Mouse (Mus musculus): Measurements from ENCODE around the gene Slc6a8. TPM values are rescaled to one million over a fixed set of nuclear protein-coding genes. Genes with fewer than 3 reads are reported as not detected.

Gene Slc6a8
- polyA plus RNA-seq (2015; fragmentation: Nextera tagmentation; extraction: Ambion mirVana), result 46.8 and 50.9 TPM in 2 replicates

DNA sequence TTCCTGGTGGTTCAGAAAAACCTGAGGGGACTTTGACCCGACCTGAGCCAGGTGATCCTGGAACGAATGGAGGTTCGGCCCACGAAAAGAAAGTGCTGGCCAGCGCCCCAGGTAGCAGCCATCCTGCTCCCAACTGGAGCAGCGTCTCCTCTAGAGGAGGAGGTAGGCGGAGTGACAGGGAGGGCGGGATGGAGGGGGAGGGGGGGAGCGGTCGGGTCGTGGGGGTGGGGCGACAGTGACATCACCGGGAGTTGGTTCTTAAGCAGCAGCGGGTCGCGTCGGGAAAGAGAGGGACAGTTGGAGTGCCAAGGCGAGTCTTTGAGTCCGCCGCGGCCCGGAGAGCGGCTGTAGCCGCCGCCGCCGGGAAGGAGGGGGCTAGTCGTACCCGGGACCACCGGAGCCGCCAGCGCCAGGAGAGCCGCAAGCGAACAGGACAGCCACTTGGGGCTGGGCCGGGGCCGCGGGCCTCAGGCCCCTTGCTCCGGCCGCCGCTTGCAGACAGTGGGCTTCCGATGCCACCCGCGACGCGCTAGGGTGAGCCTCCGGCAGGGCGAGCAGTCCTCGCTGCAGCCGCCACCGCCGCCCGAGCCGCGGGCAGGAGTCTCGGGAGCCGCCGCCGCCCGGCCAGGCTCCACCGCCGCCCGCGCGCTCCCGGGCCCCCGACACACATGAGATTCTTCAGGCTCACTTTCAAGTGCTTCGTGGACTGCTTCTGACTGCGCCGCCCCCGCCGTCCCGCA, at the start of gene Slc6a8:
Gene Slc6a8 (plus strand): TSS at position 272 of the 740 bp plus-strand sequence.
- Histone ChIP-seq H3K27ac (ENCODE audit: low read depth, low read length) (peak within 1 kb of the TSS; percentile 85), H3K4me2 (replicated peaks; ENCODE audit: low read depth) (peak within 1 kb of the TSS; percentile 63), H3K9ac (ENCODE audit: low read depth, low read length) (peak within 1 kb of the TSS; percentile 79), H3K4me3 (ENCODE audit: low read depth, low read length) (peak within 1 kb of the TSS; percentile 60), H3K27me3 (replicated peaks; ENCODE audit: control insufficient read depth, insufficient read depth, low read length) (no peaks in the 10 kb centered on the region), H3K9me3 (ENCODE audit: control insufficient read depth) (no peaks in the 10 kb centered on the region), H3K4me1 (replicated peaks; ENCODE audit: control insufficient read depth, insufficient read depth, low read length) (no peaks in the 10 kb centered on the region; the same call in 1 of the 2 replicates), H3K36me3 (ENCODE audit: control insufficient read depth, insufficient read depth) (no peaks in the 10 kb centered on the region; the same call in 1 of the 2 replicates)
- WGBS, result 12% methylated on average over 46 of the region's 72 CpGs
- ATAC-seq, result peak; percentile 71
- no peak for TF ChIP-seq CTCF (IDR thresholded peaks at IDR 0.05; ENCODE audit: low read depth)

DNA sequence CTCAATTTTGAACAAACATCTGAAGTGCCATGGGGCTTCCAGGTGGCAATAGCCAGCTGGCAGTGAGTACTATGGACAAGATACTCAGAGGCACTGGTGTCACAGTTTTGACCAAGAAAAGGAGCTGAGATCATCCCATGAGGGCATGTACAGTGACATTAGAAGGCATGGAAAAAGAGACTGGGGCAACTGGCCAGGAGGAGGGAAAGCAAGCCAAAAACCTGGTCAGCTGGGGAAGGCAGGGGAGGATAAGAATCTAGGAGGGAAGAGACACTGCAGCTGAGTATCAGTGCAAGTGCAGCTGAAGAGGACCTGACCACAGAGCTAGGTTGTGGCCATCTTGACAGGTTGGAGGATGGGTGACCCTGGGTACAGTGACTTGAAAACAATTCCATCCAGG, 46.0 kb upstream of the Slc6a8 start:
- ATAC-seq, result no peak
- Histone ChIP-seq H3K4me2 (replicated peaks; ENCODE audit: low read depth) (no peak overlapping the region), H3K9me3 (ENCODE audit: control insufficient read depth) (no peaks in the 10 kb centered on the region), H3K36me3 (ENCODE audit: control insufficient read depth, insufficient read depth) (no peaks in the 10 kb centered on the region), H3K4me1 (replicated peaks; ENCODE audit: control insufficient read depth, insufficient read depth, low read length) (no peaks in the 10 kb centered on the region), H3K4me3 (ENCODE audit: low read depth, low read length) (no peak overlapping the region), H3K27me3 (replicated peaks; ENCODE audit: control insufficient read depth, insufficient read depth, low read length) (no peaks in the 10 kb centered on the region), H3K27ac (ENCODE audit: low read depth, low read length) (no peak overlapping the region), H3K9ac (ENCODE audit: low read depth, low read length) (no peak overlapping the region)
- no peak for TF ChIP-seq CTCF (IDR thresholded peaks at IDR 0.05; ENCODE audit: low read depth)

DNA sequence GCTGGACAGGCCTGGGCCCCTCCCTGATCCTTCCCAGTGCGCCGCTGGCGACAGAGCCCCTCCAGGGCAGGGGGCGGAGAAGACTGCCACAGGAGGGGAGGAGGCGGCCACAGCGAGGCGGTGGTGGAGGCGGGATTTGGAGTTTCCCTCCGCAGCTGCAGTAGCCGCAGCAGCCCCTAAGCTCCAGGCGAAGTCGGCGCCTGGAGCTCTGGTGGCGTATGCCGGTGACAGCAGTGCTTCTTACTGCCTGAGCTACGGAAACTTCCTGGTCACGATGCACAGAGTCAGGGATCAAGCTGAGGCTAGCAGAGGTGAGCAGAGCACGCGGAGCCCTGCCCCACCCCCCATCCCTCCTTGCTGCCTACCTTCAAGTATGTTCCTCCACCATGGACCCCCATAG, 37.5 kb upstream of the Slc6a8 start:
- no peaks in the 10 kb centered on the region for H3K9me3 ChIP-seq (ENCODE audit: control insufficient read depth)
- TF ChIP-seq CTCF (IDR thresholded peaks at IDR 0.05; ENCODE audit: low read depth), result no peak
- no peaks in the 10 kb centered on the region for H3K4me1 ChIP-seq (replicated peaks; ENCODE audit: control insufficient read depth, insufficient read depth, low read length)
- no peak overlapping the region for H3K27ac ChIP-seq (ENCODE audit: low read depth, low read length)
- H3K4me3 ChIP-seq (ENCODE audit: low read depth, low read length), result no peak overlapping the region
- no peaks in the 10 kb centered on the region for H3K36me3 ChIP-seq (ENCODE audit: control insufficient read depth, insufficient read depth)
- H3K9ac ChIP-seq (ENCODE audit: low read depth, low read length), result no peak overlapping the region
- no peak for ATAC-seq
- 29% methylated on average over 17 of the region's 19 CpGs for WGBS
- H3K4me2 ChIP-seq (replicated peaks; ENCODE audit: low read depth), result peak overlapping the region; percentile 17; the same call in 1 of the 2 replicates
- peaks cover 13% of the 10 kb centered on the region for H3K27me3 ChIP-seq (replicated peaks; ENCODE audit: control insufficient read depth, insufficient read depth, low read length)

DNA sequence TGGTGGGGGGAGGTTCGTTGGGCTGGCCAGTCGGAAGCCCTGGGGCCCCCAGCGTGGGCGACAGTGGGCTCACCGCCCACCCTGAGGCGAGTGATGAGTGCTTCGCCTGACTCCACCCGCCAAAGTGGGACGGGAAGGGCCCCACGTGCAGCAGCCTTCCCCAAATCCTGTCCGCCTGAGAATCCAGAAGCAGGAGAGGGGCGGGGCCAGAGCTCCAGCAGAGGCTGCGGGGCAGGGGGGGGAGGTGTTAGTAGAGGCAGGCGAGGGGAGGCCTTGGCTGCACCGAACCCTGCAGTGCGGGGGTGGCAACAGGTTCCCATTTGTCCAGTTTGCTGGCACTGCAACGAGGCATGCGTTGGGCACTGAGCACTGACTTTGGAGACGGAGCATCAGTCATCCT, 35.5 kb upstream of the Slc6a8 start:
- H3K27ac ChIP-seq (ENCODE audit: low read depth, low read length), result no peak overlapping the region
- no peak for ATAC-seq
- WGBS, result 16% methylated on average over 17 of the region's 19 CpGs
- H3K9ac ChIP-seq (ENCODE audit: low read depth, low read length), result no peak overlapping the region
- peak overlapping the region; percentile 22; the same call in 1 of the 2 replicates for H3K4me3 ChIP-seq (ENCODE audit: low read depth, low read length)
- H3K4me2 ChIP-seq (replicated peaks; ENCODE audit: low read depth), result peak overlapping the region; percentile 57
- no peak for TF ChIP-seq CTCF (IDR thresholded peaks at IDR 0.05; ENCODE audit: low read depth)
- H3K9me3 ChIP-seq (ENCODE audit: control insufficient read depth), result no peaks in the 10 kb centered on the region
- H3K36me3 ChIP-seq (ENCODE audit: control insufficient read depth, insufficient read depth), result no peaks in the 10 kb centered on the region
- H3K27me3 ChIP-seq (replicated peaks; ENCODE audit: control insufficient read depth, insufficient read depth, low read length), result peaks cover 13% of the 10 kb centered on the region
- H3K4me1 ChIP-seq (replicated peaks; ENCODE audit: control insufficient read depth, insufficient read depth, low read length), result no peaks in the 10 kb centered on the region

- H3K27me3 ChIP-seq (replicated peaks; ENCODE audit: control insufficient read depth, insufficient read depth, low read length), result peaks cover 13% of the 10 kb centered on the region
- H3K4me3 ChIP-seq (ENCODE audit: low read depth, low read length), result peak within 1 kb of the TSS; percentile 32
- TF ChIP-seq CTCF (IDR thresholded peaks at IDR 0.05; ENCODE audit: low read depth), result no peak
- H3K9me3 ChIP-seq (ENCODE audit: control insufficient read depth), result no peaks in the 10 kb centered on the region
- H3K27ac ChIP-seq (ENCODE audit: low read depth, low read length), result no peak within 1 kb of the TSS
- no peaks in the 10 kb centered on the region for H3K4me1 ChIP-seq (replicated peaks; ENCODE audit: control insufficient read depth, insufficient read depth, low read length)
- ATAC-seq, result peak; percentile 83
- peak within 1 kb of the TSS; percentile 61 for H3K4me2 ChIP-seq (replicated peaks; ENCODE audit: low read depth)
- 19% methylated on average over 27 of the region's 28 CpGs for WGBS
- H3K36me3 ChIP-seq (ENCODE audit: control insufficient read depth, insufficient read depth), result no peaks in the 10 kb centered on the region
- H3K9ac ChIP-seq (ENCODE audit: low read depth, low read length), result 0 out of 2 replicates have a peak within 1 kb of the TSS, but pooled peaks have one; percentile 12
Measured at GRCm38 (mm10) chrX:73639255-73639675, 33.7 kb upstream of the Slc6a8 start, which contains the start of gene Dusp9. TSS of gene Dusp9 (plus strand) at chrX:73639419.

- Histone ChIP-seq H3K4me3 (ENCODE audit: low read depth, low read length) (peak overlapping the region; percentile 32), H3K4me2 (replicated peaks; ENCODE audit: low read depth) (peak overlapping the region; percentile 61), H3K9ac (ENCODE audit: low read depth, low read length) (no peak overlapping the region), H3K9me3 (ENCODE audit: control insufficient read depth) (no peaks in the 10 kb centered on the region), H3K27me3 (replicated peaks; ENCODE audit: control insufficient read depth, insufficient read depth, low read length) (peaks cover 13% of the 10 kb centered on the region), H3K27ac (ENCODE audit: low read depth, low read length) (no peak overlapping the region), H3K36me3 (ENCODE audit: control insufficient read depth, insufficient read depth) (no peaks in the 10 kb centered on the region), H3K4me1 (replicated peaks; ENCODE audit: control insufficient read depth, insufficient read depth, low read length) (no peaks in the 10 kb centered on the region)
- 15% methylated on average over 35 of the region's 41 CpGs for WGBS
- ATAC-seq, result no peak
- no peak for TF ChIP-seq CTCF (IDR thresholded peaks at IDR 0.05; ENCODE audit: low read depth)
Measured at GRCm38 (mm10) chrX:73639901-73640469, 33.0 kb upstream of the Slc6a8 start.
